Mouse (Mus musculus): ENCODE results near the gene Ace.

- TF ChIP-seq POLR2A (IDR thresholded peaks at IDR 0.05; ENCODE audit: insufficient read depth, low read depth, low read length): no peak
- TF ChIP-seq CTCF (IDR thresholded peaks at IDR 0.05; ENCODE audit: insufficient read depth, low read depth, low read length): no peak
These were observed 14.3 kb upstream of the Ace start for GRCm38 (mm10) chr11:105953402-105953801.

Data from olfactory bulb, adult 2 months (tissue).